Mouse (Mus musculus) bone marrow macrophage, adult 2 months (primary cell): ENCODE results near the gene Slc25a5. TPM values are rescaled to one million over a fixed set of nuclear protein-coding genes. Genes with fewer than 3 reads are reported as not detected.
A peak's percentile ranks its signal among the peaks of the same experiment; 100 is the strongest.

ENCODE experiments used
- H3K27ac ChIP-seq: 2 replicates; pipeline ENCODE4 v1.5.1; 2012; ENCODE audit warnings: low read depth, low read length; ENCODE audit not compliant: insufficient read depth
- H3K4me1 ChIP-seq: 2 replicates; pipeline ENCODE4 v1.6.1; 2012; ENCODE audit warnings: low read length; ENCODE audit not compliant: control insufficient read depth, insufficient read depth
- H3K4me3 ChIP-seq: 2 replicates; pipeline ENCODE4 v1.5.1; 2012; ENCODE audit warnings: mild to moderate bottlenecking, low read length, moderate library complexity; ENCODE audit not compliant: insufficient read depth
- CTCF ChIP-seq: IDR thresholded peaks from 2 replicates; pipeline ENCODE4 v1.5.1; 2012; ENCODE audit warnings: low read depth, mild to moderate bottlenecking, low read length, moderate library complexity
- POLR2A ChIP-seq: IDR thresholded peaks from 2 replicates; pipeline ENCODE4 v1.6.1; 2012; ENCODE audit warnings: mild to moderate bottlenecking, low read depth, low read length, borderline replicate concordance
- polyA plus RNA-seq: library from polyadenylated mRNA; stranded (reverse); fragments of >200 nt; gene quantifications from 2 replicates; pipeline ENCODE4 v1.2.4, GENCODE M21; 2012; ENCODE audit not compliant: missing spikeins, insufficient read depth, insufficient read length

Gene Slc25a5
- 259 and 263 TPM in 2 replicates for polyA plus RNA-seq

DNA sequence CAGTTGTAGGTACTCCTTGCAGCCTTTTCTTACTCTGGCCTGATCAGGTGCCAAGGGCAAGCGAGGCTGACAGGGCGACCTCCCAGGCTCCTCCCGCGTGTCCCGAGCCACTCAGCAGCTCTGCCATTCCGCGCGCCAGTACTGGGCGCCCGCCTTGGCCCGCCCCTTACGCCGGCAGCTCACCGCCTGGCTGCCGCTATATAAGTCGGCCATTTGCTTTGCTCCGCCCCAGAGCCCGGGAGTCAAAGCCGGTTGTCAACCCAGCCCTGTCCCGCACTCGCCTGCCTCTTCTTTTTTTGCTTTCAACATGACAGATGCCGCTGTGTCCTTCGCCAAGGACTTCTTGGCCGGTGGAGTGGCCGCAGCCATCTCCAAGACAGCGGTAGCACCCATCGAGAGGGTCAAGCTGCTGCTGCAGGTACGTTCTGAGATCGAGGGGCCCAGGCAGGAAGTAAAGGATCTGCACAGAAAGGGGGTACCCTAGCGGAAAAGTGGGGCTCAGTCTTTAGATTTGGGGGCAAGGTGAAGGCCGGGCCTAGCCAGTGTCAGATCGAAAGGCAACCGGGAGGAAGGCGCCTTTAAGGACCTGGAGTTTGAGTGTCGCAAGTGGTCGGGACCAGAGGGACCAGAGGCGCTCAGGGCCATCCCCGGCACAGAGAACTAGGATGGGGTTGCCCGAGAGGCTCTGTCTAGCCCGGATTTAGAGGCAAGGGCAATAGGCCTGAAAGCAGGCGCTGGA, at the start of gene Slc25a5:
Gene Slc25a5 (plus strand): TSS at position 228 of the 739 bp plus-strand sequence.
- TF ChIP-seq POLR2A (no peak), CTCF (no peak)
- Histone ChIP-seq H3K4me1 (no peaks in the 10 kb centered on the region), H3K4me3 (peak within 1 kb of the TSS; percentile 96), H3K27ac (peak within 1 kb of the TSS; percentile 96)

DNA sequence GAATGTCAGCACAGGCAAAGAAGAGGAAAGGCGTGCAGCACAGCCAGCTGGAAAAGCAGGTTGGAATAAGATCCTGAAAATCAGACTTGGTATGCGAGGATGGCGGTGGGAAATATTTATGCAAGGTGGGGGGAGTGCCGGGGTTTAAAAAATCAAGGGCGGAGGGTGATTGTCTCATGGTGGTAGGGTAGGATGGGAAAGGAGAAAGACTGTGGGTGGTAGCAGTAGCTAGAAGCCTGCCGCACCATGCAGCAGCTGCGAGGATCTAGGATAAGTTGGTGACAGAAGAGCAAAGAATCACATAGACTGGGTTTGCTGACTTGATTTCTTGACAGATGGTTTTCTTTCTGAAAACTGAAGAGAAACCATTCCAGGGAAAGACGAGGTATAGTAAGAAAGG, 48.7 kb upstream of the Slc25a5 start:
- TF ChIP-seq POLR2A (no peak), CTCF (no peak)
- H3K4me1 ChIP-seq: peaks cover 17% of the 10 kb centered on the region

DNA sequence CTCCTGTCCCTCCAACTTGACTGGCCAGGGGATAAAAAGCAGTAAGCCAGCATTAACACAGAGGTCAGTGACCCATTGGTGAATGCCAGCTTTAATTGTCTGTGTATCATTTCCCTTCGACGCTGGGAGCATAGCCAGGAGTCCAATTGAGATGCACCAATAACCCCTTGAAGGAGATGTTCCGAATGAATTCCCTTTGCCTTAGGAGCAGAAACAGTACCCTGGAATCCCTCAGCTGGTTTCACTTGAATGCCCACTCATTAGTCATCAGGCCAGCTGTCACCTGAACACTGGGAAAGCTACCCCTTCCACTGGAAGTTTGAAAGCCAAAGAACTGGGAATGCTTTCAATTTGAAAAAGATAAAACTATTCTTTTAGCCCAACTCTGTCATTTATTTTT, 46.9 kb upstream of the Slc25a5 start:
- Histone ChIP-seq H3K4me1 (peaks cover 20% of the 10 kb centered on the region), H3K4me3 (no peak overlapping the region), H3K27ac (no peak overlapping the region)
- TF ChIP-seq CTCF (no peak), POLR2A (no peak)

More for the DNA sequence above, 48.7 kb upstream of the Slc25a5 start:
- no peak overlapping the region for H3K4me3 ChIP-seq
- no peak overlapping the region for H3K27ac ChIP-seq

DNA sequence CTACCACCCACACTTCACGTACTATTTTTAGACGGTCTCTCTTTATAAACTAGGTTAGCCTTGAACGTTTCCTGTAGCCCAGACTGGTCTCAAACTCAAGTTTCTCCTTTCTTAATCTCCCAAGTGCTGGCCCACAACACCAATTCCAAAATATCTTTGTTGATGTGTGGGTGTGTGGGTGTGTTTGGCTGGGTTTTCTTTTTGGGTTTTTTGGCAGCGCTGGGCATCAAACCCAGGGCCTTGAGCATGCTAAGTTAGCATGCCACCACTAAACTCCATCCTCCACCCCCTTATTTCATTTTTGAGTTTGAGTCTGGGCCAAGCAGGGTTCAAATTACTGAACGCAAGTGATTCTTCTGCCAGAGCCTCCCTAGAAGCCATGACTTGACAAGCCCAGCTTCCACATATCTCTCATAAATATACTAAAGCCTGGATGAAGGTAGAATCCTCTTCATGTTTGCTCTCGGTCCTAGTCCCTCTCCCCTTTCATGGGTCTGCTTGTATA, 46.1 kb upstream of the Slc25a5 start:
- H3K4me3 ChIP-seq: no peak overlapping the region
- H3K4me1 ChIP-seq: peaks cover 20% of the 10 kb centered on the region
- no peak overlapping the region for H3K27ac ChIP-seq
- no peak for TF ChIP-seq CTCF
- TF ChIP-seq POLR2A: no peak

DNA sequence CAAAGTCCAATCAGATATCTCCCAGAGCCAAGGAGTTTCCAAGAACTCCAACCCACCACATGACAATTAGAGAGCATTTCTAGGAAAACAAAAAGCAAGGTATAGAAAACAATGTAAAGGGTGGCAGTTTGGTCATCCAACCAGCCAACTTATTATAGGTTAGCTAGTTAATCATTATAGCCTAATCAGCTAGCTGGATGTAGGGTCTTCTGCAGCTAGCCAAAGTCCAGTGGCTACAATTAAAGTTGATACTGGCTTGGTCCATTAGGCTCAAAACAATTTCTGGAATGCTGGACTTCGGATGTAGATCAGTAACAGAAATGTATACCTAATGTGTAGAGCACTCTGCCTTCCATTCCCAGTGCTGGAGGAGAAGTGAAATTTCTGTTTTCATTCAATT, 44.9 kb upstream of the Slc25a5 start:
- no peak overlapping the region for H3K4me3 ChIP-seq
- peaks cover 19% of the 10 kb centered on the region for H3K4me1 ChIP-seq
- no peak overlapping the region for H3K27ac ChIP-seq
- TF ChIP-seq CTCF (no peak), POLR2A (no peak)

DNA sequence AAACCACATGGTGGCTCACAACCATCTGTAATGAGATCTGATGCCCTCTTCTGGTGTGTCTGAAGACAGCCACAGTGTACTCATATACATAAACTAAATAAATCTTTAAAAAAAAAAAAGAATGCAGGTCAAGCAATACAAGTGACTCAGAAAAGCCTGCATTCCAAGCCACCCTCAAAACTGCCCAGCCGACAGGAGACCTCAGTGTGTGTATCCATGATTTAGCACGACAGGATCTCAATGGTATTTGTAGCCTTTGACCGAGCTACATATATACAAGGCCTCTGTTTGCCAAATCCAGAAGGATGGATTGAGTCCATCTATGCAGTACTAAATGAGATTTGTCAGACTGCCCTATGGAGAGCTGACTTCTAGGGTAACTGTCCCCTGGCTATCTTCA, 42.9 kb upstream of the Slc25a5 start:
- H3K4me1 ChIP-seq: peaks cover 13% of the 10 kb centered on the region
- H3K27ac ChIP-seq: no peak overlapping the region
- no peak overlapping the region for H3K4me3 ChIP-seq
- TF ChIP-seq POLR2A: no peak
- no peak for TF ChIP-seq CTCF

DNA sequence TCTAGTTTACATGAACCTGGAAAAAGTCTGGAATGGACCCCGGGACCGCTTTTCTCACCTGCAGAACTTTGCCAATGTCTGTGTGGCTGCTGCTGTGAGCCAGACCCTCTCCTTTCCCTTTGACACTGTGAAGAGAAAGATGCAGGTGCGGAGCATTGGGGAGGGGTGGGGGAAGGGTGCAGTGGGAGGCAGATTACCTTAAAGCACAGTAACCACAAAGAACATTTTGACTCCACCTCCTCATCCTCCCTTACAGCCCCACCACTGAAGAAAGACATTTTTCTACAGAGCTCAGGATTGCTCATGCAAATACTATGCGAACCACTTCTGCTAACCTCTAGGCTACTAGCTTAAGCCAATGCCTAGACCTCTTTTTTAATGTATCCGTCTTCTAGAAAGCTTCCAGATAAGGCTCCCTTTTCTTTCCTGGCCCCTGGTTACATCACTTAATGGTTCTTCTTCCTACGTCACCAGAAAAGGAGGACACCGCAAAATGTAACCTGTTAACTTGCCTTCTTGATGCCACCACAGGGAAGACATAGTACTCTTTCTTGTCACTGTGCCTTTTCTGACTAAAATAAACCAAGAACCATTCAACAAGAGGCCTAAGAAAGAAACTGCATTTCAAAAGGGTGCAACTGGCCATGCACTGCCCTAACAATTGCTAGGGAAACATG, 37.5 kb upstream of the Slc25a5 start:
- TF ChIP-seq CTCF: no peak
- no peak for TF ChIP-seq POLR2A
- no peak overlapping the region for H3K4me3 ChIP-seq
- peak overlapping the region; percentile 78 for H3K27ac ChIP-seq
- peaks cover 20% of the 10 kb centered on the region for H3K4me1 ChIP-seq

DNA sequence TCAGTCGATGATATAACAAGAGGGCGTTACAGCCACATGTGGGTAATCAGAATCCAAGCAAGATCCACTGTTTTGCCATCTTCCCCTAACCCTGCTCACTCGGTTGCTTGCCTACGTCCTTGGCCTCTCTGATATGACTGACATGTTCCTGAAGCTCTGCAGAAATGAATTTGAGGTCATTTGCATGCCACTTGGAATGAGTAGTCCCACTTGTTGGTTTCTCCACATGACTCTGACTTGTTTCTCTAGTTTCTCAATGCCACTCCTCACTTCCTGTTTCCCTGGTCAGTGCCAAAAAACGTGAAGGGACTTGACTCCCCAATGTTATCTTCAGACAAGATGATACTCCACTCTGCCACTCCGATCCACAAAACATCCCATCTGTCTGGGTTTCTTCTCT, 36.9 kb upstream of the Slc25a5 start:
- H3K27ac ChIP-seq: peak overlapping the region; percentile 78
- peaks cover 20% of the 10 kb centered on the region for H3K4me1 ChIP-seq
- TF ChIP-seq CTCF (no peak), POLR2A (no peak)
- H3K4me3 ChIP-seq: no peak overlapping the region

DNA sequence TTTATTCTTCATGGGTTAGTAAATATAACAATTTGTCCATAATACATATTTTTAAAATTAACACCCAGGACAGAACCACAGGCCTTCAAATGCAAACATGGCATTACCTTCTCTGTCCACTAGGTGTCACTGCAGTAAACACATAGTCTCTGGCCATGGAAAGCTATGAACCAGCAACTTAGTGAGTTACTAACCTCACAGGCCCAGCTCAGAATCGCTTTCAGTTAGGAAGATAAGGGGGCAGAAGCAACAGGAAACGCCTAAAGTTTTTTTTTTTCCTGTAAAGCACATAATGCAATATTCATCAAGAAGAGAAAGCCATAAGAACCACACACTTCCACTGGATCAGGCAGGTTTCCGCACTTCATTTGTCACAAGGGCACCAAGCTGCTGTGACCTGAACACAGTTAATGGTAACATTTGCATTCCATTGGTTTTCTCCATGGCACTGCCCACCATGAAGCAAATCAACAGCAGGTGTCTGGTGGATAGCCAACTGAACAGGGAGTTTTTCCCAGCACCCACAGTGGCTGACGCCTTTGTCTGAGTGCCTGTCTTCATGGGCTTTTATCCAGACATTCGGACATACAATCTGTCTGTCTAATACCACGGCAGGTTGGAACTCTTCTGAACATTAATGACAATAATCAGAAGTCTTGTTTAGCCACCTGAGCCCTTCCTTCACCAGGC, 34.4 kb upstream of the Slc25a5 start:
- Histone ChIP-seq H3K4me3 (no peak overlapping the region), H3K4me1 (peaks cover 18% of the 10 kb centered on the region), H3K27ac (no peak overlapping the region)
- no peak for TF ChIP-seq POLR2A
- no peak for TF ChIP-seq CTCF

DNA sequence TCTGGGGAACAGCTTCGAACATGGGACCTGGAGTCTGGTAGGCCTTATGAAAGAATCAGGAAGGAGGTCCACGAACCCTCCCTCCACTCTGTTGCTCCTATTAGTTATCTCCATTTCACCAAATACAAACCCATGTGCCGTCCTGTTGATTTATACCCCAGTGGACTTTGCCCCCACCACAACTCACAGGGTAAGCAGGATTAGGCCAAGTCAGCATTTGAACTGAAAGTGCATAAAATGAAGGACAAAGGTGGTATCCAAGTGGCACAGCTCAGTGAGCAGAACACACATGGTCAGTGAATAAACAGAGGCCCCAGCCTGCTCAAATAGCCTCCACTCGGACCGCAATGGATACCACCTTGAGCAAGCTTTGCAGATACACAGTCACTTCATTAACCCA, 33.2 kb upstream of the Slc25a5 start:
- Histone ChIP-seq H3K4me1 (peaks cover 16% of the 10 kb centered on the region), H3K27ac (no peak overlapping the region), H3K4me3 (no peak overlapping the region)
- no peak for TF ChIP-seq POLR2A
- no peak for TF ChIP-seq CTCF
